Mouse (Mus musculus) neural tube, embryonic 13.5 days (tissue): ENCODE data around the gene Dctpp1. TPM values are rescaled to one million over a fixed set of nuclear protein-coding genes. Genes with fewer than 3 reads are reported as not detected.

Experiments used
- ATAC-seq: fragments of 200-750 bp; cut with Nextera tagmentation; 2 replicates; pipeline ENCODE4 v1.8.0; 2017; ENCODE audit warnings: low read depth, mild to moderate bottlenecking, moderate TSS enrichment, moderate library complexity
- H3K27ac ChIP-seq: fragments of 300-500 bp; sonication (generic); replicated peaks from 2 replicates; pipeline ENCODE4 v1.5.1; 2015; ENCODE audit warnings: moderate library complexity, mild to moderate bottlenecking, inconsistent platforms
- H3K27me3 ChIP-seq: fragments of 300-500 bp; sonication (generic); 2 replicates; pipeline ENCODE4 v1.6.1; 2015; ENCODE audit warnings: mild to moderate bottlenecking, inconsistent platforms
- H3K36me3 ChIP-seq: fragments of 300-500 bp; sonication (generic); 2 replicates; pipeline ENCODE4 v1.6.1; 2015; ENCODE audit warnings: mild to moderate bottlenecking, inconsistent platforms
- H3K4me1 ChIP-seq: fragments of 300-500 bp; sonication (generic); replicated peaks from 2 replicates; pipeline ENCODE4 v1.6.1; 2015; ENCODE audit warnings: inconsistent platforms
- H3K4me2 ChIP-seq: fragments of 300-500 bp; sonication (generic); 2 replicates; pipeline ENCODE4 v1.6.1; 2015; ENCODE audit warnings: inconsistent platforms, mild to moderate bottlenecking, moderate library complexity
- H3K4me3 ChIP-seq: fragments of 300-500 bp; sonication (generic); 2 replicates; pipeline ENCODE4 v1.5.1; 2015; ENCODE audit warnings: mild to moderate bottlenecking, inconsistent platforms
- H3K9ac ChIP-seq: fragments of 300-500 bp; sonication (generic); 2 replicates; pipeline ENCODE4 v1.6.1; 2015; ENCODE audit warnings: moderate library complexity, mild to moderate bottlenecking, inconsistent platforms
- H3K9me3 ChIP-seq: fragments of 300-500 bp; sonication (generic); 2 replicates; pipeline ENCODE4 v1.6.1; 2016; ENCODE audit warnings: inconsistent platforms
- WGBS: fragments of 180-500 bp; shearing (Covaris S2); methylation state at CpG from one replicate; pipeline ENCODE4 v1.1.7; 2015; 5-methylcytosine and 5-hydroxymethylcytosine counted together
- polyA plus RNA-seq: library from polyadenylated mRNA; unstranded; fragments of >200 nt; fragmentation: Nextera tagmentation; extraction: Ambion mirVana; gene quantifications from 2 replicates; pipeline ENCODE4 v1.2.1, GENCODE M21; 2015

Dctpp1 gene
- polyA plus RNA-seq, 1 experiment from 2014 or later = 110 TPM

GRCm38 (mm10) chr7:127243870-127244657 is 16.4 kb downstream of the Dctpp1 start, which contains the start of gene Zfp771:
Gene Zfp771 (plus strand): TSS chr7:127244274.
- Histone ChIP-seq H3K27ac (peak within 1 kb of the TSS; percentile 84), H3K9me3 (no peaks in the 10 kb centered on the region), H3K4me1 (peaks cover 31% of the 10 kb centered on the region), H3K4me3 (peak within 1 kb of the TSS; percentile 71), H3K36me3 (peaks cover 16% of the 10 kb centered on the region; the same call in 1 of the 2 replicates), H3K27me3 (no peaks in the 10 kb centered on the region), H3K4me2 (peak within 1 kb of the TSS; percentile 70), H3K9ac (peak within 1 kb of the TSS; percentile 89)
- 1% methylated on average over 56 of the region's 56 CpGs for WGBS
- ATAC-seq = peak; percentile 94

GRCm38 (mm10) chr7:127243361-127243867 is 17.1 kb downstream of the Dctpp1 start:
- ATAC-seq = no peak
- H3K27ac ChIP-seq = peak overlapping the region; percentile 84
- H3K9me3 ChIP-seq = no peaks in the 10 kb centered on the region
- H3K4me1 ChIP-seq = peaks cover 31% of the 10 kb centered on the region
- H3K4me3 ChIP-seq = peak overlapping the region; percentile 71
- no peaks in the 10 kb centered on the region for H3K27me3 ChIP-seq
- H3K36me3 ChIP-seq = peaks cover 20% of the 10 kb centered on the region
- H3K9ac ChIP-seq = peak overlapping the region; percentile 89; the same call in 1 of the 2 replicates
- peak overlapping the region; percentile 70 for H3K4me2 ChIP-seq
- WGBS = 47% methylated on average over 2 of the region's 2 CpGs

GRCm38 (mm10) chr7:127234777-127235176 is 25.7 kb downstream of the Dctpp1 start:
- Histone ChIP-seq H3K27me3 (no peaks in the 10 kb centered on the region), H3K9ac (peak overlapping the region; percentile 98; the same call in 1 of the 2 replicates), H3K36me3 (peaks cover 59% of the 10 kb centered on the region), H3K4me1 (peaks cover 50% of the 10 kb centered on the region), H3K27ac (no peak overlapping the region), H3K4me2 (peak overlapping the region; percentile 89), H3K9me3 (no peaks in the 10 kb centered on the region), H3K4me3 (peak overlapping the region; percentile 64)
- 89% methylated on average over 2 of the region's 2 CpGs for WGBS
- no peak for ATAC-seq

- ATAC-seq = no peak
- H3K36me3 ChIP-seq = peaks cover 55% of the 10 kb centered on the region
- no peaks in the 10 kb centered on the region for H3K27me3 ChIP-seq
- peak overlapping the region; percentile 89 for H3K4me2 ChIP-seq
- no peaks in the 10 kb centered on the region for H3K9me3 ChIP-seq
- 3% methylated on average over 9 of the region's 9 CpGs for WGBS
- peak overlapping the region; percentile 99 for H3K27ac ChIP-seq
- peak overlapping the region; percentile 98 for H3K9ac ChIP-seq
- H3K4me3 ChIP-seq = peak overlapping the region; percentile 64
- peaks cover 54% of the 10 kb centered on the region for H3K4me1 ChIP-seq
Observed at GRCm38 (mm10) chr7:127233765-127234164, 26.7 kb downstream of the Dctpp1 start.

- peak; percentile 48 for ATAC-seq
- H3K4me2 ChIP-seq = peak overlapping the region; percentile 89
- peaks cover 51% of the 10 kb centered on the region for H3K36me3 ChIP-seq
- no peaks in the 10 kb centered on the region for H3K27me3 ChIP-seq
- H3K9ac ChIP-seq = peak overlapping the region; percentile 98
- peak overlapping the region; percentile 64 for H3K4me3 ChIP-seq
- H3K27ac ChIP-seq = peak overlapping the region; percentile 99
- no peaks in the 10 kb centered on the region for H3K9me3 ChIP-seq
- 0% methylated on average over 27 of the region's 27 CpGs for WGBS
- peaks cover 54% of the 10 kb centered on the region for H3K4me1 ChIP-seq
Observed at GRCm38 (mm10) chr7:127233368-127233749, 27.1 kb downstream of the Dctpp1 start.

- under 1% methylated on average over 60 of the region's 64 CpGs for WGBS
- Histone ChIP-seq H3K27me3 (no peaks in the 10 kb centered on the region), H3K36me3 (peaks cover 46% of the 10 kb centered on the region), H3K9ac (peak within 1 kb of the TSS; percentile 98), H3K9me3 (no peaks in the 10 kb centered on the region), H3K4me1 (peaks cover 54% of the 10 kb centered on the region), H3K4me2 (peak within 1 kb of the TSS; percentile 89), H3K27ac (peak within 1 kb of the TSS; percentile 99), H3K4me3 (peak within 1 kb of the TSS; percentile 64)
- peak; percentile 94 for ATAC-seq
Observed at GRCm38 (mm10) chr7:127232622-127233367, 27.7 kb downstream of the Dctpp1 start, which contains the start of the genes Zfp553 and Sept1. Gene Zfp553 (plus strand): TSS chr7:127233061. Gene Sept1 (minus strand): TSS chr7:127233130.

GRCm38 (mm10) chr7:127231826-127232621 is 28.5 kb downstream of the Dctpp1 start:
- Histone ChIP-seq H3K4me1 (peaks cover 50% of the 10 kb centered on the region), H3K4me2 (peak overlapping the region; percentile 89), H3K27ac (peak overlapping the region; percentile 99), H3K36me3 (peaks cover 38% of the 10 kb centered on the region), H3K9me3 (no peaks in the 10 kb centered on the region), H3K4me3 (peak overlapping the region; percentile 64), H3K9ac (peak overlapping the region; percentile 98), H3K27me3 (no peaks in the 10 kb centered on the region)
- ATAC-seq = no peak; the same call in 1 of the 2 replicates
- WGBS = 5% methylated on average over 20 of the region's 20 CpGs

- Histone ChIP-seq H3K9ac (peak overlapping the region; percentile 98), H3K4me3 (peak overlapping the region; percentile 64), H3K4me2 (peak overlapping the region; percentile 89), H3K9me3 (no peaks in the 10 kb centered on the region), H3K27ac (peak overlapping the region; percentile 99; the same call in 1 of the 2 replicates), H3K36me3 (peaks cover 31% of the 10 kb centered on the region), H3K27me3 (no peaks in the 10 kb centered on the region), H3K4me1 (peaks cover 45% of the 10 kb centered on the region)
- WGBS = 54% methylated on average over 3 of the region's 3 CpGs
- ATAC-seq = no peak
Observed at GRCm38 (mm10) chr7:127231376-127231775, 29.1 kb downstream of the Dctpp1 start.

GRCm38 (mm10) chr7:127228615-127229303 is 31.8 kb downstream of the Dctpp1 start:
- Histone ChIP-seq H3K36me3 (peaks cover 14% of the 10 kb centered on the region), H3K4me2 (no peak overlapping the region), H3K9ac (no peak overlapping the region), H3K27me3 (no peaks in the 10 kb centered on the region), H3K4me3 (no peak overlapping the region), H3K9me3 (no peaks in the 10 kb centered on the region), H3K4me1 (peaks cover 30% of the 10 kb centered on the region), H3K27ac (no peak overlapping the region)
- 74% methylated on average over 4 of the region's 4 CpGs for WGBS
- no peak for ATAC-seq

GRCm38 (mm10) chr7:127225147-127225995 is 35.1 kb downstream of the Dctpp1 start:
- no peak overlapping the region for H3K4me3 ChIP-seq
- no peak overlapping the region for H3K4me2 ChIP-seq
- H3K27ac ChIP-seq = no peak overlapping the region
- WGBS = 91% methylated on average over 11 of the region's 11 CpGs
- no peaks in the 10 kb centered on the region for H3K9me3 ChIP-seq
- peaks cover 6% of the 10 kb centered on the region; the same call in 1 of the 2 replicates for H3K36me3 ChIP-seq
- H3K27me3 ChIP-seq = no peaks in the 10 kb centered on the region
- ATAC-seq = no peak
- no peak overlapping the region for H3K9ac ChIP-seq
- peaks cover 11% of the 10 kb centered on the region for H3K4me1 ChIP-seq
